Mouse (Mus musculus): Measurements from ENCODE around the gene Taok1.

The Taok1 gene

DNA sequence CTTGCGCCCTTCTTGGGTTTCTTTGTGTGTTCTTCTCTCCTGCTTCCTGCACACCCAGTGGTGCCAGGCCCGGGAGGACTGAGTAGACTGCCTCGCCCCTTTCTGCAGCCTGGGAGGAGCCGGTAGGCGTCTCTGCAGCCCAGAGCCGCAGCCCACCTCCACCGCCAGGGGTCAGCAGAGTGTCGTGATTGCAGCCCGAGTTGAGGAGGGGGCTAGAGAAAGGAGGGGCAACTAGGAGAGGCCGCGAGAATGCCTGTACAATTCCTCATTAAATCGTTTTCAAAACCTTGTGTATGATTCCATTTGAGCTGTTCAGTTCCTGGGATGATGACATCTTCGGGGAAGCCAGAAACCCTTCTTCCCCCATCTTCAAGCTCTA, 116.5 kb downstream of the Taok1 start:
- peak; percentile 96 for DNase-seq

GRCm38 (mm10) chr11:77490451-77490850, 117.2 kb downstream of the Taok1 start:
- DNase-seq, result no peak

- peak; percentile 83 for DNase-seq
Observed at GRCm38 (mm10) chr11:77489591-77490235, 117.9 kb downstream of the Taok1 start, which contains the start of gene Ankrd13b. Ankrd13b (minus strand) TSS chr11:77489678.

GRCm38 (mm10) chr11:77488771-77489581, 118.6 kb downstream of the Taok1 start:
- DNase-seq, result no peak

DNA sequence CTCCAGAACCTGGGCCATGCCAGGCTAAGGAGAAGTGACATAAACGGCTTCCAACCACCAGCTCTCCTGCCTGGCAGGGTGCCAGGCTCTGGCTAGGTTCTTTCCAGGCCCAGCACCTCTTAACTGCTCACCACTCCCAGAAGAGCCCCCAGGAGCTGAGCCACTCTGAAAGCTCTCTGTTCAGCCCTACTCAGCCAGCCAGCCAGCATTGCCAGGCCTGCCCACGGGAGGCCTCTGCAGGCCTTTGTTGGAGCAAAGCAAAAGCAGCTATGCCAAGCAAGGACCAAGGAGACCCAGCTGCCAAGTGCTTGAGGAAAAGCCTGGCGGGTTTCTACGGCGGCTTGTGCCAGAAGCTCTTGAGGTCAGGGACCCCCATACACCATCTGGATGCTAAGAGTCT, 120.8 kb downstream of the Taok1 start:
- no peak for DNase-seq

GRCm38 (mm10) chr11:77485229-77485628, 122.4 kb downstream of the Taok1 start:
- no peak for DNase-seq

DNA sequence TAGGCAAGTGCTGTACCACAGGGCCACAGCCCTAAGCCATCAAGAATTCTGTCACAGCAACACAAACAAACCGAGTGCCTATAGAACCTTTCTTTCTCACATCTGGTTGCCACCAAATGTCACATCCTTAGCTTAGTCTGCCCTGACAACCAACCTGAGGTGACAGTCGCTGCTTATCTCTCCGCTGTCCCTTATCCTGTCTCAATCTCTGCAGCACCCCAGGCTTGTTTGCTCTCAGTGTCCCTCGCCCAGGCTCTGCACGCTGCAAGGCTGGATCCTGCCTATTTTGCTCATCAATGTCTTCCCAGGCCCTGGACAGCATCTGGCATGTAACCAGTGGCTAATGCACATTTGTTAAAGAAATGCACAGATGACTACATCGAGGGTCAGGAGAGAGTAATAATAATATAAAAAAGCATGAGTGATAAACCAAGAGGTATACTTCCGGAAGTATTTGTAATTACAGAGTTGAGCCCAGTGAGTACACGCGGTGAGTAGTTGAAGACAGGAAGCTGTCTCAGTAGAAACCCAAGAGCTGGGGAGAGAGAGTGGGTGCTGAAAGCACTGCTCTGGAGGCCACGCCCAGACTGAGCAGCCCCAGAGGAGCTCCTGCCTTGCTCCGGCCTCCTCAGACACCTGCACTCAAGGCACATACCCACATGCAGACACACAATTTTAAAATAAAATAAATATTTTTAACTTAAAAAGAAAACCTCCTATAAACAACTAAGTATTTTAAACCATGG, 123.9 kb downstream of the Taok1 start:
- no peak for DNase-seq

GRCm38 (mm10) chr11:77483043-77483442, 124.6 kb downstream of the Taok1 start:
- no peak for DNase-seq
